Mouse (Mus musculus) kidney, embryonic 15.5 days (tissue): Measurements from ENCODE around the gene Cdkal1. TPM values are rescaled to one million over a fixed set of nuclear protein-coding genes. Genes with fewer than 3 reads are reported as not detected.

ENCODE experiments used
- ATAC-seq: fragments of 200-750 bp; cut with Nextera tagmentation; replicated peaks from 2 replicates; pipeline ENCODE4 v1.8.0; 2017; ENCODE audit warnings: moderate TSS enrichment; ENCODE audit not compliant: low FRiP score
- H3K27ac ChIP-seq: fragments of 300-500 bp; sonication (generic); 2 replicates; pipeline ENCODE4 v1.5.1; 2015; ENCODE audit warnings: mild to moderate bottlenecking, inconsistent platforms
- H3K27me3 ChIP-seq: fragments of 300-500 bp; sonication (generic); 2 replicates; pipeline ENCODE4 v1.6.1; 2015; ENCODE audit warnings: inconsistent platforms
- H3K36me3 ChIP-seq: fragments of 300-500 bp; sonication (generic); 2 replicates; pipeline ENCODE4 v1.6.1; 2015; ENCODE audit warnings: inconsistent platforms
- H3K4me1 ChIP-seq: fragments of 300-500 bp; sonication (generic); 2 replicates; pipeline ENCODE4 v1.6.1; 2015; ENCODE audit warnings: inconsistent platforms
- H3K4me2 ChIP-seq: fragments of 300-500 bp; sonication (generic); 2 replicates; pipeline ENCODE4 v1.6.1; 2015; ENCODE audit warnings: moderate library complexity, mild to moderate bottlenecking, inconsistent platforms
- H3K4me3 ChIP-seq: fragments of 300-500 bp; sonication (generic); replicated peaks from 2 replicates; pipeline ENCODE4 v1.5.1; 2015; ENCODE audit warnings: mild to moderate bottlenecking, inconsistent platforms
- H3K9ac ChIP-seq: fragments of 300-500 bp; sonication (generic); 2 replicates; pipeline ENCODE4 v1.6.1; 2015; ENCODE audit warnings: mild to moderate bottlenecking, inconsistent platforms
- H3K9me3 ChIP-seq: fragments of 300-500 bp; sonication (generic); replicated peaks from 2 replicates; pipeline ENCODE4 v1.6.1; 2016; ENCODE audit warnings: inconsistent platforms
- WGBS: fragments of 180-500 bp; shearing (Covaris S2); methylation state at CpG from one replicate; pipeline ENCODE4 v1.1.7; 2015; ENCODE audit warnings: mixed read lengths; 5-methylcytosine and 5-hydroxymethylcytosine counted together
- polyA plus RNA-seq: library from polyadenylated mRNA; unstranded; fragments of >200 nt; fragmentation: Nextera tagmentation; extraction: Ambion mirVana; gene quantifications from 2 replicates; pipeline ENCODE4 v1.2.1, GENCODE M21; 2015

The Cdkal1 gene
- polyA plus RNA-seq, 1 experiment from 2014 or later = 33.5 TPM

- no peak overlapping the region for H3K4me2 ChIP-seq
- H3K27me3 ChIP-seq = no peaks in the 10 kb centered on the region
- no peaks in the 10 kb centered on the region for H3K9me3 ChIP-seq
- WGBS = 67% methylated on average over 5 of the region's 5 CpGs
- H3K9ac ChIP-seq = no peak overlapping the region
- no peak for ATAC-seq
- no peaks in the 10 kb centered on the region for H3K36me3 ChIP-seq
- no peak overlapping the region for H3K4me3 ChIP-seq
- peaks cover 33% of the 10 kb centered on the region for H3K4me1 ChIP-seq
- no peak overlapping the region for H3K27ac ChIP-seq
These were observed 76.4 kb downstream of the Cdkal1 start for GRCm38 (mm10) chr13:29779116-29779515.

GRCm38 (mm10) chr13:29778124-29778523 lies 77.3 kb downstream of the Cdkal1 start:
- Histone ChIP-seq H3K36me3 (no peaks in the 10 kb centered on the region), H3K4me2 (no peak overlapping the region), H3K27me3 (no peaks in the 10 kb centered on the region), H3K9me3 (no peaks in the 10 kb centered on the region), H3K27ac (no peak overlapping the region), H3K4me3 (no peak overlapping the region), H3K9ac (no peak overlapping the region), H3K4me1 (peaks cover 41% of the 10 kb centered on the region)
- WGBS = 83% methylated on average over 6 of the region's 6 CpGs
- no peak for ATAC-seq

- ATAC-seq = peak; percentile 52; the same call in 1 of the 2 replicates
- Histone ChIP-seq H3K36me3 (no peaks in the 10 kb centered on the region), H3K27me3 (no peaks in the 10 kb centered on the region), H3K27ac (no peak overlapping the region), H3K9ac (no peak overlapping the region), H3K4me1 (peaks cover 43% of the 10 kb centered on the region), H3K4me2 (no peak overlapping the region), H3K4me3 (no peak overlapping the region), H3K9me3 (no peaks in the 10 kb centered on the region)
- WGBS = 77% methylated on average over 4 of the region's 4 CpGs
These were observed 78.2 kb downstream of the Cdkal1 start for GRCm38 (mm10) chr13:29777225-29777624.

- Histone ChIP-seq H3K4me3 (no peak overlapping the region), H3K9me3 (no peaks in the 10 kb centered on the region), H3K36me3 (no peaks in the 10 kb centered on the region), H3K9ac (no peak overlapping the region), H3K27ac (peak overlapping the region; percentile 32; the same call in 1 of the 2 replicates), H3K4me1 (peaks cover 42% of the 10 kb centered on the region), H3K4me2 (no peak overlapping the region), H3K27me3 (no peaks in the 10 kb centered on the region)
- 50% methylated on average over 8 of the region's 8 CpGs for WGBS
- ATAC-seq = peak; percentile 55
These were observed 79.8 kb downstream of the Cdkal1 start for GRCm38 (mm10) chr13:29775603-29776230.

- Histone ChIP-seq H3K4me1 (peaks cover 56% of the 10 kb centered on the region), H3K4me2 (no peak overlapping the region), H3K9me3 (no peaks in the 10 kb centered on the region), H3K36me3 (no peaks in the 10 kb centered on the region), H3K27me3 (no peaks in the 10 kb centered on the region), H3K4me3 (no peak overlapping the region), H3K9ac (no peak overlapping the region), H3K27ac (peak overlapping the region; percentile 57)
- 16% methylated on average over 6 of the region's 6 CpGs for WGBS
- ATAC-seq = 0 out of 2 replicates have a peak, but pooled peaks have one; percentile 13
These were observed 81.9 kb downstream of the Cdkal1 start for GRCm38 (mm10) chr13:29773563-29773962.

- Histone ChIP-seq H3K36me3 (no peaks in the 10 kb centered on the region), H3K9ac (no peak overlapping the region), H3K9me3 (no peaks in the 10 kb centered on the region), H3K27ac (0 out of 2 replicates have a peak overlapping the region, but pooled peaks have one; percentile 18), H3K4me2 (no peak overlapping the region), H3K4me1 (peaks cover 56% of the 10 kb centered on the region), H3K4me3 (no peak overlapping the region), H3K27me3 (no peaks in the 10 kb centered on the region)
- ATAC-seq = no peak
- 57% methylated on average over 3 of the region's 3 CpGs for WGBS
These were observed 82.5 kb downstream of the Cdkal1 start for GRCm38 (mm10) chr13:29772970-29773369.

- peak; percentile 86 for ATAC-seq
- H3K9ac ChIP-seq = no peak overlapping the region
- WGBS = 27% methylated on average over 12 of the region's 12 CpGs
- peak overlapping the region; percentile 82 for H3K27ac ChIP-seq
- H3K9me3 ChIP-seq = no peaks in the 10 kb centered on the region
- no peak overlapping the region for H3K4me3 ChIP-seq
- H3K4me1 ChIP-seq = peaks cover 56% of the 10 kb centered on the region
- H3K4me2 ChIP-seq = 0 out of 2 replicates have a peak overlapping the region, but pooled peaks have one; percentile 16
- H3K36me3 ChIP-seq = no peaks in the 10 kb centered on the region
- no peaks in the 10 kb centered on the region for H3K27me3 ChIP-seq
These were observed 85.6 kb downstream of the Cdkal1 start for GRCm38 (mm10) chr13:29769647-29770436.

GRCm38 (mm10) chr13:29768104-29768503 lies 87.4 kb downstream of the Cdkal1 start:
- H3K36me3 ChIP-seq = no peaks in the 10 kb centered on the region
- H3K27me3 ChIP-seq = no peaks in the 10 kb centered on the region
- H3K9ac ChIP-seq = no peak overlapping the region
- peaks cover 49% of the 10 kb centered on the region for H3K4me1 ChIP-seq
- no peak overlapping the region for H3K27ac ChIP-seq
- no peak overlapping the region for H3K4me3 ChIP-seq
- WGBS = 68% methylated on average over 1 of the region's 1 CpGs
- no peak overlapping the region for H3K4me2 ChIP-seq
- ATAC-seq = no peak
- H3K9me3 ChIP-seq = no peaks in the 10 kb centered on the region

GRCm38 (mm10) chr13:29767587-29767986 lies 87.9 kb downstream of the Cdkal1 start:
- H3K4me2 ChIP-seq = no peak overlapping the region
- no peaks in the 10 kb centered on the region for H3K36me3 ChIP-seq
- H3K27ac ChIP-seq = no peak overlapping the region
- ATAC-seq = no peak
- no peak overlapping the region for H3K4me3 ChIP-seq
- 45% methylated on average over 4 of the region's 4 CpGs for WGBS
- H3K9ac ChIP-seq = no peak overlapping the region
- H3K27me3 ChIP-seq = no peaks in the 10 kb centered on the region
- no peaks in the 10 kb centered on the region for H3K9me3 ChIP-seq
- H3K4me1 ChIP-seq = peaks cover 45% of the 10 kb centered on the region

- Histone ChIP-seq H3K4me1 (peaks cover 37% of the 10 kb centered on the region), H3K9me3 (no peaks in the 10 kb centered on the region), H3K27ac (no peak overlapping the region), H3K4me3 (no peak overlapping the region), H3K27me3 (no peaks in the 10 kb centered on the region), H3K4me2 (no peak overlapping the region), H3K9ac (no peak overlapping the region), H3K36me3 (no peaks in the 10 kb centered on the region)
- WGBS = 82% methylated on average over 8 of the region's 8 CpGs
- no peak for ATAC-seq
These were observed 89.1 kb downstream of the Cdkal1 start for GRCm38 (mm10) chr13:29766377-29766776.

GRCm38 (mm10) chr13:29765296-29765695 lies 90.2 kb downstream of the Cdkal1 start:
- peaks cover 28% of the 10 kb centered on the region for H3K4me1 ChIP-seq
- H3K36me3 ChIP-seq = no peaks in the 10 kb centered on the region
- H3K9ac ChIP-seq = no peak overlapping the region
- H3K4me3 ChIP-seq = no peak overlapping the region
- no peaks in the 10 kb centered on the region for H3K27me3 ChIP-seq
- no peaks in the 10 kb centered on the region for H3K9me3 ChIP-seq
- WGBS = 58% methylated on average over 3 of the region's 3 CpGs
- no peak for ATAC-seq
- no peak overlapping the region for H3K27ac ChIP-seq
- H3K4me2 ChIP-seq = no peak overlapping the region

GRCm38 (mm10) chr13:29759691-29760467 lies 95.6 kb downstream of the Cdkal1 start:
- WGBS = 80% methylated on average over 5 of the region's 5 CpGs

More at GRCm38 (mm10) chr13:29759691-29760467, 95.6 kb downstream of the Cdkal1 start:
- H3K4me3 ChIP-seq = no peak overlapping the region
- H3K4me2 ChIP-seq = no peak overlapping the region
- no peak for ATAC-seq
- H3K27ac ChIP-seq = no peak overlapping the region
- no peaks in the 10 kb centered on the region for H3K27me3 ChIP-seq
- peaks cover 10% of the 10 kb centered on the region for H3K4me1 ChIP-seq
- no peak overlapping the region for H3K9ac ChIP-seq
- no peaks in the 10 kb centered on the region for H3K9me3 ChIP-seq
- H3K36me3 ChIP-seq = no peaks in the 10 kb centered on the region
